Mouse (Mus musculus): ENCODE measurements around the gene Mb21d2.

GRCm38 (mm10) chr16:28881787-28882186 lies 47.7 kb downstream of the Mb21d2 start:
- TF ChIP-seq CTCF (IDR thresholded peaks at IDR 0.05; ENCODE audit: control insufficient read depth, insufficient read depth, insufficient replicate concordance, low read depth, low read length) (no peak), POLR2A (IDR thresholded peaks at IDR 0.05; ENCODE audit: control insufficient read depth, low read depth, low read length) (no peak)
